Mouse (Mus musculus) midbrain, embryonic 15.5 days (tissue): ENCODE results near the gene Gm10322. TPM values are rescaled to one million over a fixed set of nuclear protein-coding genes. Genes with fewer than 3 reads are reported as not detected.

Experiments
- ATAC-seq: fragments of 200-750 bp; cut with Nextera tagmentation; replicated peaks from 2 replicates; pipeline ENCODE4 v1.8.0; 2017; ENCODE audit warnings: moderate TSS enrichment
- H3K27ac ChIP-seq: fragments of 300-500 bp; sonication (generic); 2 replicates; pipeline ENCODE4 v1.5.1; 2015; ENCODE audit warnings: mild to moderate bottlenecking, inconsistent platforms
- H3K27me3 ChIP-seq: fragments of 300-500 bp; sonication (generic); replicated peaks from 2 replicates; pipeline ENCODE4 v1.6.1; 2015; ENCODE audit warnings: inconsistent platforms
- H3K36me3 ChIP-seq: fragments of 300-500 bp; sonication (generic); replicated peaks from 2 replicates; pipeline ENCODE4 v1.6.1; 2015; ENCODE audit warnings: inconsistent platforms
- H3K4me1 ChIP-seq: fragments of 300-500 bp; sonication (generic); 2 replicates; pipeline ENCODE4 v1.6.1; 2015; ENCODE audit warnings: inconsistent platforms
- H3K4me2 ChIP-seq: fragments of 300-500 bp; sonication (generic); 2 replicates; pipeline ENCODE4 v1.6.1; 2015; ENCODE audit warnings: inconsistent platforms, mild to moderate bottlenecking, moderate library complexity
- H3K4me3 ChIP-seq: fragments of 300-500 bp; sonication (generic); 2 replicates; pipeline ENCODE4 v1.5.1; 2015; ENCODE audit warnings: mild to moderate bottlenecking, inconsistent platforms
- H3K9ac ChIP-seq: fragments of 300-500 bp; sonication (generic); 2 replicates; pipeline ENCODE4 v1.6.1; 2015; ENCODE audit warnings: mild to moderate bottlenecking, inconsistent platforms
- H3K9me3 ChIP-seq: fragments of 300-500 bp; sonication (generic); 2 replicates; pipeline ENCODE4 v1.6.1; 2016; ENCODE audit warnings: inconsistent platforms
- WGBS: fragments of 180-500 bp; shearing (Covaris S2); methylation state at CpG from one replicate; pipeline ENCODE4 v1.1.7; 2015; ENCODE audit warnings: mixed read lengths; 5-methylcytosine and 5-hydroxymethylcytosine counted together
- polyA plus RNA-seq: library from polyadenylated mRNA; unstranded; fragments of >200 nt; fragmentation: Nextera tagmentation; extraction: Ambion mirVana; gene quantifications from 2 replicates; pipeline ENCODE4 v1.2.1, GENCODE M21; 2015

Gm10322 gene
- polyA plus RNA-seq, 1 experiment from 2014 or later: not detected

GRCm38 (mm10) chr10:59637596-59638124 lies 21.8 kb downstream of the Gm10322 start:
- no peak overlapping the region for H3K27ac ChIP-seq
- WGBS: 87% methylated on average over 7 of the region's 7 CpGs
- H3K36me3 ChIP-seq: no peaks in the 10 kb centered on the region
- no peak overlapping the region for H3K4me2 ChIP-seq
- H3K27me3 ChIP-seq: no peaks in the 10 kb centered on the region
- no peak for ATAC-seq
- no peak overlapping the region for H3K9ac ChIP-seq
- no peaks in the 10 kb centered on the region for H3K9me3 ChIP-seq
- H3K4me1 ChIP-seq: no peaks in the 10 kb centered on the region
- no peak overlapping the region for H3K4me3 ChIP-seq

GRCm38 (mm10) chr10:59638576-59638975 lies 22.7 kb downstream of the Gm10322 start:
- Histone ChIP-seq H3K4me3 (no peak overlapping the region), H3K27ac (no peak overlapping the region), H3K9ac (no peak overlapping the region), H3K27me3 (no peaks in the 10 kb centered on the region), H3K36me3 (no peaks in the 10 kb centered on the region), H3K9me3 (no peaks in the 10 kb centered on the region), H3K4me1 (no peaks in the 10 kb centered on the region), H3K4me2 (no peak overlapping the region)
- 60% methylated on average over 6 of the region's 6 CpGs for WGBS
- ATAC-seq: no peak

- Histone ChIP-seq H3K27ac (no peak overlapping the region), H3K9me3 (no peaks in the 10 kb centered on the region), H3K4me2 (no peak overlapping the region), H3K36me3 (no peaks in the 10 kb centered on the region), H3K4me1 (no peaks in the 10 kb centered on the region), H3K9ac (no peak overlapping the region), H3K27me3 (no peaks in the 10 kb centered on the region), H3K4me3 (no peak overlapping the region)
- no peak for ATAC-seq
- 84% methylated on average over 8 of the region's 8 CpGs for WGBS
These were observed 27.0 kb downstream of the Gm10322 start for GRCm38 (mm10) chr10:59642659-59643377.

- no peak overlapping the region for H3K4me3 ChIP-seq
- no peaks in the 10 kb centered on the region for H3K36me3 ChIP-seq
- H3K4me2 ChIP-seq: no peak overlapping the region
- no peaks in the 10 kb centered on the region for H3K4me1 ChIP-seq
- WGBS: 83% methylated on average over 9 of the region's 9 CpGs
- no peaks in the 10 kb centered on the region for H3K27me3 ChIP-seq
- H3K27ac ChIP-seq: no peak overlapping the region
- H3K9ac ChIP-seq: no peak overlapping the region
- H3K9me3 ChIP-seq: no peaks in the 10 kb centered on the region
- no peak for ATAC-seq
These were observed 27.8 kb downstream of the Gm10322 start for GRCm38 (mm10) chr10:59643645-59644044.

DNA sequence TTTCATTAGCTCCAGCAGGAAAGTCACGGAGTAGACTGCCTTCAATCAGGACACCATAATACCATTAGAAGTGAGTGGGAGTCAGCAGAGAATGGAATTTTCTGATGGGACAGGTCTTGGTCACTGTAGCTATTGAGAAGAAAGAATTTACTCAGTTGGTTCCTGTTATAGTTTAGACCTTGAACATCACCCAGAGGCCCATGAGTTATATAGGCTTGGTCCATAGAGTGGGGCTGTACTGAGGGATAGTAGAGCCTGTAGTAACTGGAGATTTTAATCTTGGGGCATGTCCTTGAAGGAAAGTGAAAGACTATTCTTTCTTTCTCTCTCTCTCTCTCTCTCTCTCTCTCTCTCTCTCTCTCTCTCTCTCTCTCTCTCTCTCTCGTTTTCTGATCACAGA lies 28.8 kb downstream of the Gm10322 start:
- no peak overlapping the region for H3K27ac ChIP-seq
- H3K4me3 ChIP-seq: no peak overlapping the region
- WGBS: 74% methylated on average over 2 of the region's 2 CpGs
- no peaks in the 10 kb centered on the region for H3K36me3 ChIP-seq
- ATAC-seq: no peak
- H3K4me1 ChIP-seq: no peaks in the 10 kb centered on the region
- no peak overlapping the region for H3K4me2 ChIP-seq
- H3K9me3 ChIP-seq: no peaks in the 10 kb centered on the region
- no peak overlapping the region for H3K9ac ChIP-seq
- no peaks in the 10 kb centered on the region for H3K27me3 ChIP-seq

- no peaks in the 10 kb centered on the region for H3K36me3 ChIP-seq
- H3K27me3 ChIP-seq: no peaks in the 10 kb centered on the region
- no peak for ATAC-seq
- H3K27ac ChIP-seq: no peak overlapping the region
- H3K9ac ChIP-seq: no peak overlapping the region
- no peak overlapping the region for H3K4me3 ChIP-seq
- no peaks in the 10 kb centered on the region for H3K9me3 ChIP-seq
- 90% methylated on average over 4 of the region's 4 CpGs for WGBS
- no peak overlapping the region for H3K4me2 ChIP-seq
- no peaks in the 10 kb centered on the region for H3K4me1 ChIP-seq
These were observed 29.3 kb downstream of the Gm10322 start for GRCm38 (mm10) chr10:59645153-59645552.

GRCm38 (mm10) chr10:59646821-59647378 lies 31.0 kb downstream of the Gm10322 start:
- no peak for ATAC-seq
- H3K27ac ChIP-seq: no peak overlapping the region
- no peak overlapping the region for H3K9ac ChIP-seq
- no peak overlapping the region for H3K4me2 ChIP-seq
- H3K9me3 ChIP-seq: no peaks in the 10 kb centered on the region
- 88% methylated on average over 5 of the region's 5 CpGs for WGBS
- H3K4me3 ChIP-seq: no peak overlapping the region
- H3K4me1 ChIP-seq: no peaks in the 10 kb centered on the region
- no peaks in the 10 kb centered on the region for H3K27me3 ChIP-seq
- H3K36me3 ChIP-seq: no peaks in the 10 kb centered on the region

- no peak overlapping the region for H3K27ac ChIP-seq
- no peak overlapping the region for H3K9ac ChIP-seq
- ATAC-seq: no peak
- no peak overlapping the region for H3K4me2 ChIP-seq
- no peaks in the 10 kb centered on the region for H3K36me3 ChIP-seq
- H3K9me3 ChIP-seq: no peaks in the 10 kb centered on the region
- H3K4me1 ChIP-seq: no peaks in the 10 kb centered on the region
- no peaks in the 10 kb centered on the region for H3K27me3 ChIP-seq
- 84% methylated on average over 13 of the region's 13 CpGs for WGBS
- H3K4me3 ChIP-seq: no peak overlapping the region
These were observed 40.9 kb downstream of the Gm10322 start for GRCm38 (mm10) chr10:59656799-59657198.

GRCm38 (mm10) chr10:59664765-59665164 lies 48.9 kb downstream of the Gm10322 start:
- Histone ChIP-seq H3K4me2 (no peak overlapping the region), H3K9ac (no peak overlapping the region), H3K27ac (no peak overlapping the region), H3K36me3 (no peaks in the 10 kb centered on the region), H3K4me1 (peaks cover 3% of the 10 kb centered on the region; the same call in 1 of the 2 replicates), H3K9me3 (no peaks in the 10 kb centered on the region), H3K27me3 (no peaks in the 10 kb centered on the region), H3K4me3 (no peak overlapping the region)
- no peak for ATAC-seq
- WGBS: 72% methylated on average over 2 of the region's 2 CpGs

DNA sequence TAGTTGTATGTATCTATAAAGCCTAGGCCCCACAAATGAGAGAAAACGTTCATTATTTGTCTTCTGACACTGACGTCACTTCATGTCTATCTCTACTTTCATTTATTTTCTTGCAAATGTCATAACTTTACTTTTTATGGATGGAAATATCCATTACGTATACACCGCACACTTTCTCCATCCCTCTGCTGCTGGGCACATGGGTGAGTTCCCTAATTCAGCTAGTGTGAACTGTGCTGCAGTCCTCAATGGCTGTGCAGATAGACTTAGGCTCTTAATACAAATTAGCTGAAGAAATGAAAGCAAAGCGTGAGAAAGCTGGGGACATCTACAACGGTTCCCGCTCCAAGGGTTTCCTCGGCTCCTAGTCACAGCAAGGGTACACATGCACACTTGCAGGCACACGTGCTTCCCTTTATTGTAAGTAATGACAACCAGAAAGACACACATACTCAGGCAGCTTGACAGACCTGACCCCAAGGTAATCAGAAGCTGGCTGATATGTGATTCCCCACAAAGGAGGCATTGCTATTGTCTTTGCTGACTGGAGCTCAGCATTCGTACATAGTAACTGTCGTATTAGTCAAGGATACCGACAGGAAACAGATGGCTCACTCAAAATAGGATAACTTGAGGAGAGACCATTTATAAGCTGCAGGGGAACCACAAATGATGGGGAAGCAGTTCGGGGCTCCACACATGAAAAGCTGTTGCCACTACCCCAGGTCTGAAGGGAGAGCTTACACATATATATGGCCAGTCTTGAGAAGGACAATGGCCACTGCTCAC lies 49.8 kb downstream of the Gm10322 start:
- WGBS: 77% methylated on average over 13 of the region's 13 CpGs
- Histone ChIP-seq H3K27ac (no peak overlapping the region), H3K27me3 (no peaks in the 10 kb centered on the region), H3K4me1 (peaks cover 3% of the 10 kb centered on the region; the same call in 1 of the 2 replicates), H3K9ac (no peak overlapping the region), H3K4me2 (no peak overlapping the region), H3K36me3 (no peaks in the 10 kb centered on the region), H3K9me3 (no peaks in the 10 kb centered on the region), H3K4me3 (no peak overlapping the region)
- no peak for ATAC-seq
